Mouse (Mus musculus): Measurements from ENCODE around the gene Uap1. TPM values are rescaled to one million over a fixed set of nuclear protein-coding genes. Genes with fewer than 3 reads are reported as not detected.

The Uap1 gene
- polyA plus RNA-seq (2015; fragmentation: Nextera tagmentation; extraction: Ambion mirVana), result 34.7 and 35.9 TPM in 2 replicates

DNA sequence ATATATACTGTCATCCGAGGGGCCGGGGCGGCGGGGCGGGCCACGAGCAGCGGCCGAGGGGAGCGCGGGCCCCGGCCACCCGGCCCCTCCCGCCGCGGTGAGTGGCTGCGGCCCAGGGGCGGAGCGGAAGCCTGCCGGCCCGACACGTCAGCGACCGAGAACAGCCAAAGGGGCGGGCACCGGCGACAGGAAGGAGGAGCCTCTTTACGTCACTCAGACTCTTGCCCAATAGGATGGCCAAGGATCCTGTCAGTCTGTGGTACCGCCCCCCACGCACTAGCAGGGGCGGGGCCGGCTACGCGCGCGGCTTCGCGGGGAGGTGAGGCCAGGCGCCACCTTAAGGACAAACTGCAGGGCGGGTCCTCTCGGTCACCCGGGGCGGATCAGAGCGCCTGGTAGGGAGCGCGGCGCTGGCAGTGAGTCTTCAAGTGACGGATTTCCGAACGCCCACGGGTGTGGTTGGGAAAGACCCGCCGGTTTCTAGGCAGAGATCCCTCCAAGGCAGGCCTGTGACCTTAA is at the start of gene Uap1:
Gene Uap1, minus strand, starts transcription at position 144 of the 519 bp plus-strand sequence.

DNA sequence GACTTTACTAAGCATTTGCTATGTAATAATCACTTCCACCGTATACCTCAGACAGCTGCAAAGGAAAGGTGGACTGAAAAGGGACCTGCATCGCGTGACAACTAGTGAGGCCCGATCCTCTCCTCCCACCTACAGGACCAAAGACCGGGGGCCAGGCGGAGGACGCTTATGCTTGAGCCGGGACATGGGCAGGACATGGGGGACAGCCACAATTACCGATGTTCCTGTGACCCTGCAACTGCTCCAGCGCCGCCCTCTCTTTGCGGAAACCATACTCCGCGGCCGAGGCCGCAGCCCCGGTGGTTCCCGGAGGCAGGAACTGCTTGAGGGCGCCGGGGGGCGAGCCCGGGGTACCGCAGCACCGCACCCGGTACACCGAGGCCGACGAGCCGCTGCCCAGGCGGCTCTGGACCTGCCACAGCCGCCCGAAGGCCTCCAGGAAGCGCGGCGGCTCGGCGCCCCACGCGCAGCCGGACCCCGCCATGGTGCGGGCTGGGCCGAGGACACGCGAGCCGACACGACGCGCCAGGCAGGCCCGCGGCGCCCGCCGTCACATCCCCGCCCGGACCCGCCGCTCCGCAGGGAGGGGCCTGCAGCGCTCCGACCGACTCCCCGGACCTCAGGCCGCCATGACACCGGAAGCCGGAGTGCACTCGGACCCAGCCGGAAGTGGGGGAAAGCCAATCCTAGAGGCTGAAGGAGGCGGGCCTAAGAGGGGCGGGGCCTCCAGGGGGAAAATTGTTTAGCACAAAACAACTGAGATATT is 40.2 kb upstream of the Uap1 start, which contains the start of gene Uhmk1:
Gene Uhmk1, minus strand, starts transcription at position 641 of the 766 bp plus-strand sequence.

DNA sequence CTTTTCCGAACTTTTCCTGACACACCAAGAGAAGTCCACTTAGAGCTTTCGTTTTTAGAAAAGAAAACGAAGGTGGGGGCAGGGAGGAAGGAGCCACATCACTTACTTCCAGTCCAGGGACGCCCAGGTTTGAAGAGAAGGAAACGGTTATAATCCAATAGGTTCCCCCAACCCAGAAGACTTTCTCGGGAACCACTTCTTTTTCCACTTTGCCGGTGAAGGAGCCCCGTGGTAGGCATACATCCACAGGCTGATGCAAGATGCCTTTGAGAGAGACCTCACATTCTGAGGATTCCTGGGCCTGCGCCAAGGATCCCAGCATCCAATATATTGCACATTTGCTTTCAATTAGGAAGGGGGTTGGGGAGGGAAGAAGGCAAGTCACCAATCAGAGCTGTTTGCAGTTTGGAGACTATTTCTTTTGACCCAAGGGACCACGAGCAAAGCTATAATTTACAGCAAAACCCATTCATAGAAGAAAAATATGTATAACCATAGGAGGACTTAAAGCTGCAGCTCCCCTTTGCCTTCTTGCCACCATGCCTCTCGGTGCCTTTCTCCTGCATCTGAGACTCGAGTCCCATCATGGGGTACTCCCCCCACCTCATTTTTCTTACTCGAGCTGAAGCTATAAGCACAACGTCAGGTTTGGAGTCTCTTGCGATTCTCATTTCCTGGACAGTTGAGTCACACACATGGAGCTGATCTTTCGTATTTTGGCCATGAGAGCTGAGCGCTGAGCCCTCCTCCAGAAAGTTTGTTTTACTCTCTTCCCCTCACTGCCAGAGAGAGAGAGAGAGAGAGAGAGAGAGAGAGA is 64.0 kb downstream of the Uap1 start, which contains the start of gene Ddr2:
Gene Ddr2, minus strand, starts transcription at position 247 of the 817 bp plus-strand sequence.

Other genes with a start within 250 kb of the Uap1 start
- gene Ccdc190, start 246.3 kb downstream of the Uap1 start, polyA plus RNA-seq (2015; fragmentation: Nextera tagmentation; extraction: Ambion mirVana), result not detected in 2 replicates
- gene Hsd17b7, start 205.7 kb downstream of the Uap1 start, polyA plus RNA-seq (2015; fragmentation: Nextera tagmentation; extraction: Ambion mirVana), result 9.0 and 9.2 TPM in 2 replicates
- 20.7 and 21.1 TPM in 2 replicates for gene Ddr2, start 64.2 kb downstream of the Uap1 start, polyA plus RNA-seq (2015; fragmentation: Nextera tagmentation; extraction: Ambion mirVana)
- 4.8 and 5.1 TPM in 2 replicates for gene Uhmk1, start 40.4 kb upstream of the Uap1 start, polyA plus RNA-seq (2015; fragmentation: Nextera tagmentation; extraction: Ambion mirVana)
- gene Sh2d1b2, start 57.8 kb upstream of the Uap1 start, polyA plus RNA-seq (2015; fragmentation: Nextera tagmentation; extraction: Ambion mirVana), result not detected in 2 replicates
- 0.43 and 0.91 TPM in 2 replicates for gene Sh2d1b1, start 102.4 kb upstream of the Uap1 start, polyA plus RNA-seq (2015; fragmentation: Nextera tagmentation; extraction: Ambion mirVana)
- gene Gm7694, start 131.4 kb upstream of the Uap1 start, polyA plus RNA-seq (2015; fragmentation: Nextera tagmentation; extraction: Ambion mirVana), result 1.1 and 2.7 TPM in 2 replicates
- gene Spata46, start 133.8 kb upstream of the Uap1 start, polyA plus RNA-seq (2015; fragmentation: Nextera tagmentation; extraction: Ambion mirVana), result 0.22 and 1.2 TPM in 2 replicates

Measured in adrenal gland, postnatal 0 days (tissue).